Mouse (Mus musculus): ENCODE results near the gene Tor1aip1. TPM values are rescaled to one million over a fixed set of nuclear protein-coding genes. Genes with fewer than 3 reads are reported as not detected.

Gene Tor1aip1
- total and polyA plus RNA-seq, 3 experiments, result 13.1 to 22.9 TPM; not detected in 1

GRCm38 (mm10) chr1:155987625-155988024 lies 48.7 kb downstream of the Tor1aip1 start:
- Histone ChIP-seq H3K9ac (ENCODE audit: control insufficient read depth, low read depth, low read length, poor library complexity, severe bottlenecking) (no peak overlapping the region), H3K27me3 (ENCODE audit: control insufficient read depth in 1 of 2, insufficient read depth in 2 of 2, low read length in 2 of 2) (no peaks in the 10 kb centered on the region), H3K79me2 (ENCODE audit: control insufficient read depth, insufficient read depth, low read length, poor library complexity) (no peaks in the 10 kb centered on the region), H3K36me3 (ENCODE audit: control insufficient read depth in 1 of 2, insufficient read depth in 2 of 2, low read length in 2 of 2) (peaks cover 0 to 11% of the 10 kb centered on the region in 2 experiments; a peak in 2 of 4 replicates), H3K4me1 (ENCODE audit: control insufficient read depth in 1 of 2, insufficient read depth in 2 of 2, low read length in 2 of 2) (peaks cover 4 to 11% of the 10 kb centered on the region in 2 experiments; a peak in 3 of 4 replicates), H3K4me3 (ENCODE audit: control insufficient read depth in 1 of 2, insufficient read depth in 1 of 2, low read depth in 2 of 2, low read length in 2 of 2) (no peak overlapping the region), H3K27ac (ENCODE audit: control insufficient read depth, low read depth, low read length) (no peak overlapping the region), H3K9me3 (replicated peaks; ENCODE audit: insufficient read depth, low read length) (no peaks in the 10 kb centered on the region)
- TF ChIP-seq USF2 (IDR thresholded peaks at IDR 0.05; ENCODE audit: borderline replicate concordance in 1 of 2, insufficient read depth in 1 of 2, low read depth in 1 of 2, low read length in 2 of 2) (no peak), NRF1 (IDR thresholded peaks at IDR 0.05; ENCODE audit: insufficient read depth, low read depth, low read length, poor library complexity, severe bottlenecking) (no peak), MEF2A (IDR thresholded peaks at IDR 0.05; ENCODE audit: extremely low read depth, insufficient replicate concordance, low read depth, low read length, poor library complexity, severe bottlenecking) (no peak), E2F4 (IDR thresholded peaks at IDR 0.05; ENCODE audit: borderline replicate concordance, low read depth, low read length) (no peak), MXI1 (IDR thresholded peaks at IDR 0.05; ENCODE audit: low read depth, low read length) (no peak)
- DNase-seq (ENCODE audit: low read depth, low spot score), result peak; percentile 77

GRCm38 (mm10) chr1:155974931-155975330 lies 61.3 kb downstream of the Tor1aip1 start:
- DNase-seq (ENCODE audit: low read depth, low spot score), result peak; percentile 53
- Histone ChIP-seq H3K27ac (ENCODE audit: control insufficient read depth, low read depth, low read length) (peak overlapping the region; percentile 48), H3K4me1 (ENCODE audit: control insufficient read depth in 1 of 2, insufficient read depth in 2 of 2, low read length in 2 of 2) (peaks cover 7 to 9% of the 10 kb centered on the region in 2 experiments), H3K36me3 (ENCODE audit: control insufficient read depth in 1 of 2, insufficient read depth in 2 of 2, low read length in 2 of 2) (peaks cover 0 to 11% of the 10 kb centered on the region in 2 experiments; a peak in 2 of 4 replicates), H3K9ac (ENCODE audit: control insufficient read depth, low read depth, low read length, poor library complexity, severe bottlenecking) (no peak overlapping the region), H3K79me2 (ENCODE audit: control insufficient read depth, insufficient read depth, low read length, poor library complexity) (peaks cover 14% of the 10 kb centered on the region), H3K9me3 (replicated peaks; ENCODE audit: insufficient read depth, low read length) (no peaks in the 10 kb centered on the region), H3K27me3 (ENCODE audit: control insufficient read depth in 1 of 2, insufficient read depth in 2 of 2, low read length in 2 of 2) (no peaks in the 10 kb centered on the region), H3K4me3 (ENCODE audit: control insufficient read depth in 1 of 2, insufficient read depth in 1 of 2, low read depth in 2 of 2, low read length in 2 of 2) (peak overlapping the region in 1 of 2 experiments; percentile 61; a peak in 3 of 4 replicates)
- TF ChIP-seq POLR2A (IDR thresholded peaks at IDR 0.05; ENCODE audit: control insufficient read depth in 1 of 2, insufficient read depth in 1 of 2, low read depth in 1 of 2, low read length in 2 of 2, poor library complexity in 1 of 2), result no peak
- peak; percentile 90 for TF ChIP-seq TCF12 (IDR thresholded peaks at IDR 0.05; ENCODE audit: low read depth, low read length)
- peak; percentile 93 for TF ChIP-seq RCOR1 (IDR thresholded peaks at IDR 0.05; ENCODE audit: low read depth, low read length)
- 0 out of 2 replicates have a peak, but pooled peaks have one; percentile 36 for TF ChIP-seq BHLHE40 (IDR thresholded peaks at IDR 0.05; ENCODE audit: borderline replicate concordance, low read depth, low read length)
- TF ChIP-seq MAFK (IDR thresholded peaks at IDR 0.05; ENCODE audit: borderline replicate concordance, low read depth, low read length), result peak; percentile 34; the same call in 1 of the 2 replicates
- TF ChIP-seq CHD2 (IDR thresholded peaks at IDR 0.05; ENCODE audit: low read length), result peak; percentile 28; the same call in 1 of the 2 replicates
- peak; percentile 95 for TF ChIP-seq GATA1 (IDR thresholded peaks at IDR 0.05; ENCODE audit: low read depth, low read length)
- TF ChIP-seq NELFE (IDR thresholded peaks at IDR 0.05; ENCODE audit: low read depth, low read length), result no peak
- no peak for TF ChIP-seq ZKSCAN1 (IDR thresholded peaks at IDR 0.05; ENCODE audit: low read depth, low read length)
- TF ChIP-seq MAZ (IDR thresholded peaks at IDR 0.05; ENCODE audit: low read depth, low read length), result no peak
- no peak for TF ChIP-seq UBTF (IDR thresholded peaks at IDR 0.05; ENCODE audit: borderline replicate concordance, insufficient read depth, low read depth, low read length)
- TF ChIP-seq TAL1 (IDR thresholded peaks at IDR 0.05; ENCODE audit: low read length), result peak; percentile 72
- TF ChIP-seq RAD21 (IDR thresholded peaks at IDR 0.05; ENCODE audit: low read depth, low read length), result no peak
- 0 out of 2 replicates have a peak, but pooled peaks have one; percentile 27 for TF ChIP-seq ZMIZ1 (IDR thresholded peaks at IDR 0.05; ENCODE audit: low read depth, low read length)
- TF ChIP-seq MYB (IDR thresholded peaks at IDR 0.05; ENCODE audit: low read depth, low read length), result 0 out of 2 replicates have a peak, but pooled peaks have one; percentile 38
- peak; percentile 33; the same call in 1 of the 2 replicates for TF ChIP-seq ELF1 (IDR thresholded peaks at IDR 0.05; ENCODE audit: low read depth, low read length)
- peak; percentile 74 for TF ChIP-seq ETS1 (IDR thresholded peaks at IDR 0.05; ENCODE audit: low read depth, low read length)
- TF ChIP-seq MAX (IDR thresholded peaks at IDR 0.05; ENCODE audit: low read length), result peak; percentile 15; the same call in 1 of the 2 replicates
- no peak for TF ChIP-seq JUND (IDR thresholded peaks at IDR 0.05; ENCODE audit: low read depth, low read length)
- peak; percentile 16; the same call in 1 of the 2 replicates for TF ChIP-seq SIN3A (IDR thresholded peaks at IDR 0.05; ENCODE audit: low read length)
- TF ChIP-seq KAT2A (conservative IDR thresholded peaks at IDR 0.05; ENCODE audit: low read depth, low read length), result 0 out of 2 replicates have a peak, but pooled peaks have one; percentile 31
- peak; percentile 90 to 91 for TF ChIP-seq EP300 (IDR thresholded peaks at IDR 0.05; ENCODE audit: low read depth in 1 of 2, low read length in 2 of 2)
- no peak for TF ChIP-seq CHD1 (IDR thresholded peaks at IDR 0.05; ENCODE audit: low read depth, low read length)
- no peak for TF ChIP-seq ZNF384 (IDR thresholded peaks at IDR 0.05; ENCODE audit: low read depth, low read length)
- TF ChIP-seq SMC3 (IDR thresholded peaks at IDR 0.05; ENCODE audit: low read depth, low read length), result no peak
